Mouse (Mus musculus) right cerebral cortex, postnatal 10 days (tissue): Measurements from ENCODE around the gene Gna11.
A peak's percentile ranks its signal among the peaks of the same experiment; 100 is the strongest.

Experiments
- DNase-seq, 2 experiments: peaks; one replicate each; pipeline ENCODE4 v3.0.0; 2021; ENCODE audit warnings: low spot score in 2 of 2

The Gna11 gene

GRCm38 (mm10) chr10:81505016-81505664 lies 39.9 kb downstream of the Gna11 start:
- no peak for DNase-seq

- peak; percentile 86 to 92 for DNase-seq
Measured at GRCm38 (mm10) chr10:81502658-81503057, 42.3 kb downstream of the Gna11 start.

GRCm38 (mm10) chr10:81501863-81502262 lies 43.1 kb downstream of the Gna11 start:
- DNase-seq: no peak

- DNase-seq: no peak
Measured at GRCm38 (mm10) chr10:81500032-81500431, 45.0 kb downstream of the Gna11 start, which contains the start of gene S1pr4. Gene S1pr4 (minus strand): TSS chr10:81500132.

- DNase-seq: peak; percentile 42 to 59
Measured at GRCm38 (mm10) chr10:81499250-81499901, 45.6 kb downstream of the Gna11 start.

- DNase-seq: peak in 1 of 2 experiments; percentile 46
Measured at GRCm38 (mm10) chr10:81498316-81499249, 46.4 kb downstream of the Gna11 start.

- peak in 1 of 2 experiments; percentile 53 for DNase-seq
Measured at GRCm38 (mm10) chr10:81497401-81498270, 47.4 kb downstream of the Gna11 start.

- no peak for DNase-seq
Measured at GRCm38 (mm10) chr10:81496969-81497368, 48.0 kb downstream of the Gna11 start.

GRCm38 (mm10) chr10:81496264-81496901 lies 48.6 kb downstream of the Gna11 start, which contains the start of gene Ncln:
Gene Ncln (minus strand): TSS chr10:81496392.
- peak; percentile 99 to 100 for DNase-seq

- DNase-seq: peak; percentile 68 to 84
Measured at GRCm38 (mm10) chr10:81495616-81496263, 49.2 kb downstream of the Gna11 start.

GRCm38 (mm10) chr10:81495151-81495550 lies 49.8 kb downstream of the Gna11 start:
- peak in 1 of 2 experiments; percentile 45 for DNase-seq

- DNase-seq: peak in 1 of 2 experiments; percentile 42
Measured at GRCm38 (mm10) chr10:81494260-81495041, 50.5 kb downstream of the Gna11 start.

- no peak for DNase-seq
Measured at GRCm38 (mm10) chr10:81493601-81494220, 51.3 kb downstream of the Gna11 start.

- DNase-seq: no peak
Measured at GRCm38 (mm10) chr10:81492606-81493240, 52.3 kb downstream of the Gna11 start.

- DNase-seq: peak in 1 of 2 experiments; percentile 25
Measured at GRCm38 (mm10) chr10:81491018-81491417, 54.0 kb downstream of the Gna11 start.

- no peak for DNase-seq
Measured at GRCm38 (mm10) chr10:81489941-81490340, 55.0 kb downstream of the Gna11 start.

GRCm38 (mm10) chr10:81488081-81488480 lies 56.9 kb downstream of the Gna11 start:
- no peak for DNase-seq

GRCm38 (mm10) chr10:81486496-81486895 lies 58.5 kb downstream of the Gna11 start:
- DNase-seq: no peak
